Mouse (Mus musculus) gastrocnemius, adult 2 months (tissue): ENCODE measurements around the gene Olfr1056. TPM values are rescaled to one million over a fixed set of nuclear protein-coding genes. Genes with fewer than 3 reads are reported as not detected.
"Not testable (repeated sequence)": the region's sequence is repeated elsewhere in the genome, so short reads cannot be mapped to it uniquely, and the experiment has no call there.

ENCODE experiments used
- DNase-seq: peaks from one replicate; pipeline ENCODE4 v3.0.0; 2022
- H3K27ac ChIP-seq: fragments of 200-600 bp; 2 replicates; pipeline ENCODE4 v1.8.1; 2022; ENCODE audit warnings: mild to moderate bottlenecking
- H3K4me3 ChIP-seq: fragments of 200-600 bp; 2 replicates; pipeline ENCODE4 v1.8.1; 2022; ENCODE audit warnings: mild to moderate bottlenecking, moderate library complexity
- CTCF ChIP-seq: fragments of 200-600 bp; IDR thresholded peaks from 2 replicates; pipeline ENCODE4 v1.8.1; 2022; ENCODE audit warnings: antibody characterized with exemption, mild to moderate bottlenecking, moderate library complexity
- intact Hi-C: fragments of 180-260 bp; cut with DNase I; formaldehyde crosslinking; loops from one replicate; pipeline ENCODE4 v1.15.1; 2025
- long read RNA-seq, 2 experiments: library from polyadenylated mRNA; stranded (forward); transcript quantifications; one replicate each; pipeline ENCODE4 v2.0.0; 2021
- total RNA-seq, 2 experiments: library from RNA; stranded (reverse); gene quantifications; 2 replicates each; pipeline ENCODE4 v1.2.3; 2021

The Olfr1056 gene
- total RNA-seq: not detected
- long read RNA-seq, experiment 1: 0 reads
- long read RNA-seq, experiment 2: 0 reads

GRCm38 (mm10) chr2:86362369-86362768 is at the start of gene Olfr1056:
Gene Olfr1056 (minus strand): TSS chr2:86362469.
- intact Hi-C loops: no loop called here
- TF ChIP-seq CTCF: no peak
- DNase-seq: no peak
- H3K27ac ChIP-seq: no peak within 1 kb of the TSS
- H3K4me3 ChIP-seq: no peak within 1 kb of the TSS

GRCm38 (mm10) chr2:86395114-86395513 is 32.8 kb upstream of the Olfr1056 start:
- no peak overlapping the region for H3K27ac ChIP-seq
- intact Hi-C loops: no loop called here
- H3K4me3 ChIP-seq: no peak overlapping the region
- no peak for DNase-seq
- TF ChIP-seq CTCF: no peak

- intact Hi-C loops, DNase-seq, H3K4me3 ChIP-seq, H3K27ac ChIP-seq: not testable (repeated sequence)
Measured at GRCm38 (mm10) chr2:86388461-86388860, 26.2 kb upstream of the Olfr1056 start, which contains the start of gene Olfr1058. Gene Olfr1058 (minus strand): TSS chr2:86388561.

GRCm38 (mm10) chr2:86378293-86378692 is 16.0 kb upstream of the Olfr1056 start, which contains the start of gene Olfr1057:
Gene Olfr1057 (minus strand): TSS chr2:86378393.
- intact Hi-C loops: no loop called here
- no peak within 1 kb of the TSS for H3K27ac ChIP-seq
- no peak for DNase-seq
- no peak for TF ChIP-seq CTCF
- no peak within 1 kb of the TSS for H3K4me3 ChIP-seq

- intact Hi-C loops, H3K4me3 ChIP-seq, DNase-seq, H3K27ac ChIP-seq: not testable (repeated sequence)
Measured at GRCm38 (mm10) chr2:86366342-86366741, 4.1 kb upstream of the Olfr1056 start.

- H3K4me3 ChIP-seq, DNase-seq, H3K27ac ChIP-seq, intact Hi-C loops: not testable (repeated sequence)
Measured at GRCm38 (mm10) chr2:86351751-86352150, 10.5 kb downstream of the Olfr1056 start.

GRCm38 (mm10) chr2:86350184-86350583 is 12.1 kb downstream of the Olfr1056 start, which contains the start of gene Olfr1055:
Gene Olfr1055 (minus strand): TSS chr2:86350284.
- H3K27ac ChIP-seq: no peak within 1 kb of the TSS
- no peak for TF ChIP-seq CTCF
- no peak within 1 kb of the TSS for H3K4me3 ChIP-seq
- intact Hi-C loops: no loop called here
- DNase-seq: no peak

GRCm38 (mm10) chr2:86335333-86335732 is 26.9 kb downstream of the Olfr1056 start, which contains the start of gene Olfr1054:
Gene Olfr1054 (minus strand): TSS chr2:86335433.
- no peak for TF ChIP-seq CTCF
- intact Hi-C loops: loop anchor here (10.0 kb wide), 1 partner anchor 1619 kb away; the partner anchor contains the start of gene Olfr1156

GRCm38 (mm10) chr2:86315184-86315583 is 47.1 kb downstream of the Olfr1056 start, which contains the start of gene Olfr1053:
Gene Olfr1053 (minus strand): TSS chr2:86315284.
- Histone ChIP-seq H3K27ac (no peak within 1 kb of the TSS), H3K4me3 (no peak within 1 kb of the TSS)
- intact Hi-C loops: no loop called here
- no peak for DNase-seq
- no peak for TF ChIP-seq CTCF

More at GRCm38 (mm10) chr2:86335333-86335732, 26.9 kb downstream of the Olfr1056 start, which contains the start of gene Olfr1054:
- Histone ChIP-seq H3K27ac (no peak within 1 kb of the TSS), H3K4me3 (no peak within 1 kb of the TSS)
- no peak for DNase-seq

Other genes starting within 250 kb of the Olfr1056 start
- not detected for gene Olfr1039, start 226.5 kb downstream of the Olfr1056 start, total RNA-seq
- gene Olfr1040, start 215.7 kb downstream of the Olfr1056 start, total RNA-seq: not detected
- not detected for gene Olfr1042, start 200.6 kb downstream of the Olfr1056 start, total RNA-seq
- not detected for gene Olfr1043, start 194.9 kb downstream of the Olfr1056 start, total RNA-seq
- gene Olfr1044, start 184.6 kb downstream of the Olfr1056 start, total RNA-seq: not detected
- gene Olfr52, start 176.8 kb downstream of the Olfr1056 start, total RNA-seq: not detected
- gene Olfr1045, start 159.5 kb downstream of the Olfr1056 start, total RNA-seq: not detected
- gene Olfr1046, start 143.2 kb downstream of the Olfr1056 start, total RNA-seq: not detected
- gene Olfr1047, start 131.1 kb downstream of the Olfr1056 start, total RNA-seq: not detected
- not detected for gene Olfr1048, start 122.2 kb downstream of the Olfr1056 start, total RNA-seq
- not detected for gene Olfr1049, start 104.1 kb downstream of the Olfr1056 start, total RNA-seq
- gene Olfr1051, start 83.4 kb downstream of the Olfr1056 start, total RNA-seq: not detected
- not detected for gene Olfr1052, start 70.0 kb downstream of the Olfr1056 start, total RNA-seq
- not detected for gene Olfr1053, start 47.2 kb downstream of the Olfr1056 start, total RNA-seq
- not detected for gene Olfr1054, start 27.0 kb downstream of the Olfr1056 start, total RNA-seq
- not detected for gene Olfr1055, start 12.2 kb downstream of the Olfr1056 start, total RNA-seq
- not detected for gene Olfr1057, start 15.9 kb upstream of the Olfr1056 start, total RNA-seq
- not detected for gene Olfr1058, start 26.1 kb upstream of the Olfr1056 start, total RNA-seq
- gene Olfr1061, start 51.6 kb upstream of the Olfr1056 start, total RNA-seq: not detected
- gene Olfr1062, start 64.3 kb upstream of the Olfr1056 start, total RNA-seq: not detected
- not detected for gene Olfr1065, start 88.1 kb upstream of the Olfr1056 start, total RNA-seq
- not detected for gene Olfr1066, start 93.8 kb upstream of the Olfr1056 start, total RNA-seq
- not detected for gene Olfr228, start 124.9 kb upstream of the Olfr1056 start, total RNA-seq
- gene Olfr1076, start 146.0 kb upstream of the Olfr1056 start, total RNA-seq: not detected
- not detected for gene Olfr1079, start 180.0 kb upstream of the Olfr1056 start, total RNA-seq
- gene Olfr1080, start 195.8 kb upstream of the Olfr1056 start, total RNA-seq: not detected
- not detected for gene Olfr1082, start 236.5 kb upstream of the Olfr1056 start, total RNA-seq